Mouse (Mus musculus) forebrain, embryonic 16.5 days (tissue): ENCODE data around the gene Syne1. TPM values are rescaled to one million over a fixed set of nuclear protein-coding genes. Genes with fewer than 3 reads are reported as not detected.
A peak's percentile ranks its signal among the peaks of the same experiment; 100 is the strongest.

Experiments used
- ATAC-seq: fragments of 200-750 bp; cut with Nextera tagmentation; 2 replicates; pipeline ENCODE4 v1.8.0; 2017; ENCODE audit warnings: mild to moderate bottlenecking, moderate library complexity
- H3K27ac ChIP-seq: fragments of 300-500 bp; sonication (generic); 2 replicates; pipeline ENCODE4 v1.5.1; 2014; ENCODE audit warnings: low read length, control low read depth
- H3K27me3 ChIP-seq: fragments of 300-500 bp; sonication (generic); replicated peaks from 2 replicates; pipeline ENCODE4 v1.6.1; 2014; ENCODE audit warnings: low read length; ENCODE audit not compliant: control insufficient read depth, insufficient read depth
- H3K36me3 ChIP-seq: fragments of 300-500 bp; sonication (generic); 2 replicates; pipeline ENCODE4 v1.6.1; 2014; ENCODE audit not compliant: control insufficient read depth, insufficient read depth
- H3K4me1 ChIP-seq: fragments of 300-500 bp; sonication (generic); replicated peaks from 2 replicates; pipeline ENCODE4 v1.6.1; 2014; ENCODE audit warnings: low read length; ENCODE audit not compliant: control insufficient read depth, insufficient read depth
- H3K4me2 ChIP-seq: fragments of 300-500 bp; sonication (generic); 2 replicates; pipeline ENCODE4 v1.6.1; 2014; ENCODE audit warnings: mild to moderate bottlenecking, low read length, control low read depth
- H3K4me3 ChIP-seq: fragments of 300-500 bp; sonication (generic); replicated peaks from 2 replicates; pipeline ENCODE4 v1.5.1; 2014; ENCODE audit warnings: mild to moderate bottlenecking, low read length, control low read depth
- H3K9ac ChIP-seq: fragments of 300-500 bp; sonication (generic); replicated peaks from 2 replicates; pipeline ENCODE4 v1.6.1; 2014; ENCODE audit warnings: low read depth, low read length, control low read depth
- H3K9me3 ChIP-seq: fragments of 300-500 bp; sonication (generic); 2 replicates; pipeline ENCODE4 v1.6.1; 2016; ENCODE audit warnings: low read length; ENCODE audit not compliant: control insufficient read depth
- WGBS: fragments of 180-500 bp; shearing (Covaris S2); extraction: QIAGEN DNeasy Blood & Tissue Kit; methylation state at CpG from one replicate; pipeline ENCODE4 v1.1.7; 2014; 5-methylcytosine and 5-hydroxymethylcytosine counted together
- polyA plus RNA-seq: library from polyadenylated mRNA; unstranded; fragments of >200 nt; fragmentation: Nextera tagmentation; extraction: Ambion mirVana; gene quantifications from 2 replicates; pipeline ENCODE4 v1.2.1, GENCODE M21; 2015

The Syne1 gene
- polyA plus RNA-seq = 5.6 and 7.5 TPM in 2 replicates

- Histone ChIP-seq H3K27ac (peak within 1 kb of the TSS; percentile 56), H3K4me2 (peak within 1 kb of the TSS; percentile 91), H3K36me3 (no peaks in the 10 kb centered on the region), H3K9ac (peak within 1 kb of the TSS; percentile 81), H3K9me3 (no peaks in the 10 kb centered on the region), H3K4me1 (peaks cover 8% of the 10 kb centered on the region), H3K27me3 (no peaks in the 10 kb centered on the region), H3K4me3 (peak within 1 kb of the TSS; percentile 67)
- WGBS = 63% methylated on average over 5 of the region's 5 CpGs
- ATAC-seq = no peak
These were observed at the start of gene Syne1 for GRCm38 (mm10) chr10:5551382-5551781. Gene Syne1, minus strand, starts transcription at chr10:5551482.

GRCm38 (mm10) chr10:5600123-5600522 lies 48.8 kb upstream of the Syne1 start:
- no peak overlapping the region for H3K27ac ChIP-seq
- ATAC-seq = peak; percentile 89
- H3K36me3 ChIP-seq = no peaks in the 10 kb centered on the region

DNA sequence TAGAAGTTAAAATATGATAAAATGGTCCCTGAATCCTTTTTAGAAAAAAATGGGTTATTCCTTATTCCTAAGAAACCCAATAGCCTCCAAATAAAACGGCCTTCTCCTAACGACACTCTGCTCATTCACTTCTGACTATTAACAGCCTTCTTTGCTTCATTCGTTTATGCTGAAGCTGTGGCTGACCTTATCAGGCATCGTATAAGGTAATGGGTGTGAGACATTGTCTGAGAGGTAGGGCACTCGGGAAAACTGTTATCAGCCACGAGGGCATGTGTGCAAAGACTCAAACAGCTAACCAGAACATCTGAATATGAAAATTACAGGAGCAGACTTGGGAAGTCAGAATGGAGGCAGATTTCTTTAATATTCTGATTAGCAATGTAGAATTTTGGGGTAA lies 45.3 kb upstream of the Syne1 start:
- Histone ChIP-seq H3K9me3 (no peaks in the 10 kb centered on the region), H3K4me2 (no peak overlapping the region), H3K4me1 (no peaks in the 10 kb centered on the region), H3K4me3 (no peak overlapping the region), H3K9ac (no peak overlapping the region), H3K27ac (no peak overlapping the region), H3K36me3 (no peaks in the 10 kb centered on the region), H3K27me3 (no peaks in the 10 kb centered on the region)
- no peak for ATAC-seq
- WGBS = 61% methylated on average over 6 of the region's 6 CpGs

More at GRCm38 (mm10) chr10:5600123-5600522, 48.8 kb upstream of the Syne1 start:
- H3K4me3 ChIP-seq = no peak overlapping the region
- H3K9me3 ChIP-seq = no peaks in the 10 kb centered on the region
- no peak overlapping the region for H3K4me2 ChIP-seq
- H3K27me3 ChIP-seq = no peaks in the 10 kb centered on the region
- H3K9ac ChIP-seq = no peak overlapping the region
- 21% methylated on average over 7 of the region's 7 CpGs for WGBS
- H3K4me1 ChIP-seq = no peaks in the 10 kb centered on the region

GRCm38 (mm10) chr10:5594457-5594856 lies 43.2 kb upstream of the Syne1 start:
- Histone ChIP-seq H3K36me3 (no peaks in the 10 kb centered on the region), H3K9me3 (no peaks in the 10 kb centered on the region), H3K4me1 (no peaks in the 10 kb centered on the region), H3K27me3 (no peaks in the 10 kb centered on the region), H3K27ac (no peak overlapping the region), H3K4me3 (no peak overlapping the region), H3K4me2 (no peak overlapping the region), H3K9ac (no peak overlapping the region)
- 73% methylated on average over 5 of the region's 5 CpGs for WGBS
- no peak for ATAC-seq

- Histone ChIP-seq H3K27me3 (no peaks in the 10 kb centered on the region), H3K4me3 (no peak within 1 kb of the TSS), H3K4me2 (no peak within 1 kb of the TSS), H3K4me1 (no peaks in the 10 kb centered on the region), H3K9ac (no peak within 1 kb of the TSS), H3K27ac (no peak within 1 kb of the TSS), H3K36me3 (no peaks in the 10 kb centered on the region), H3K9me3 (no peaks in the 10 kb centered on the region)
- 66% methylated on average over 5 of the region's 5 CpGs for WGBS
- ATAC-seq = no peak
These were observed 42.2 kb upstream of the Syne1 start, which contains the start of gene Myct1 for GRCm38 (mm10) chr10:5593464-5593863. Gene Myct1, plus strand, starts transcription at chr10:5593775.

DNA sequence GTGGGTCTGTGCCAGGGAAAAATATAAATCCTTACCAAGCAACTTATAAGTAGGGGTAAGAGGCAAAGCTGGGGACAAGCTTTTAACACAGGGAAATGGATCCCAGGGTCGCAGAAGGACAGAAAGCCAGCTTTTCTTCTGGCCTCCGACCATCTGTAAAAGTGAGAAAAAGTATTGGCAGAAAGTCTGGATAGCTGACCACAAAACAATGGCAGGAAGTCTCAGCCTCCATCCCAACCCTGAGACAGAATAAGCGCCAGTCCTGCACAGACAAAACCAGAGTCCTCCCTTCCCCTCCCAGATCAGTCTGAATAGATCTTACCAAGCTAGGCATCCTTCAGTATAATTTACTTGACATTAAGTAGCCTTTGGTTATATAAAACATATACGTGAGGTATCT lies 40.7 kb upstream of the Syne1 start:
- H3K27ac ChIP-seq = no peak overlapping the region
- no peaks in the 10 kb centered on the region for H3K4me1 ChIP-seq
- no peak overlapping the region for H3K4me3 ChIP-seq
- ATAC-seq = no peak
- no peak overlapping the region for H3K9ac ChIP-seq
- no peaks in the 10 kb centered on the region for H3K9me3 ChIP-seq
- no peaks in the 10 kb centered on the region for H3K36me3 ChIP-seq
- no peak overlapping the region for H3K4me2 ChIP-seq
- WGBS = 84% methylated on average over 4 of the region's 4 CpGs
- H3K27me3 ChIP-seq = no peaks in the 10 kb centered on the region

DNA sequence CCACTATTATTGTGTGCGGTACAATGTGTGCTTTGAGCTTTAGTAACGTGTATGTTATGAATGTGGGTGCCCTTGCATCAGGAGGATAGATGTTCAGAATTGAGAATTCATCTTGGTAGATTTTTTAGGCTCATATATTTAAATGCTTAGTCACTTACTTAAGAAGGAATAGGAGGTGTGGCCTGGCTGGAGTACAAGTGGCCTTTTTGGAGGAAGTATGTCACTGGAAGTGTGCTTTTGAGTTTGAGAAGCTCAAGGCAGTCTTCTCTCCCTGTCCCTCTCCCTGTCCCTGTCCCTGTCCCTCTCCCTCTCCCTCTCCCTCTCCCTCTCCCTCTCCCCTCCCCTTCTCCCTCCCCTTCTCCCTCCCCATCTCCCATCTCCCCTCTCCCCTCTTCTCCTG lies 39.8 kb upstream of the Syne1 start:
- 85% methylated on average over 2 of the region's 2 CpGs for WGBS

DNA sequence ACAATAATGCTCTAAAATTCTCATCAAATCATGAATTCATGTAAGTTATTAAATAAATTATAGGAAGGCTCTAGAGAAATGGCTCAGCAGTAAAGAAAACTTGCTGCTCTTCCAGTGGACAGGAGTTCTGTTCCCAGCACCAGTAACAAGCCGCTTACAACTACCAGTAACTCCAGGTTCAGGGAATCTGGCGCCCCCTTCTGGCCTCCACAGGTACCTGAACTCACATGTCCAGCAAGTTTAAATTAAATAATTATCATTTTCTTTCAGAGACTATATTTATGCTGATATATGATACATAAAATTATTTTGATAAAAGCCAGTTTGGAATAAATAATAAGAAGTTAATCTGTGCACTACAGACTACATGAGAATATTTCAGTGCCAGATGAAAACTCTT lies 22.0 kb upstream of the Syne1 start:
- WGBS = 47% methylated on average over 2 of the region's 2 CpGs
- no peaks in the 10 kb centered on the region for H3K36me3 ChIP-seq
- no peaks in the 10 kb centered on the region for H3K4me1 ChIP-seq
- no peaks in the 10 kb centered on the region for H3K9me3 ChIP-seq
- no peak overlapping the region for H3K4me3 ChIP-seq
- ATAC-seq = no peak
- no peaks in the 10 kb centered on the region for H3K27me3 ChIP-seq
- H3K4me2 ChIP-seq = no peak overlapping the region
- H3K27ac ChIP-seq = no peak overlapping the region
- H3K9ac ChIP-seq = no peak overlapping the region

More for the DNA sequence above, 39.8 kb upstream of the Syne1 start:
- no peak overlapping the region for H3K4me2 ChIP-seq
- no peaks in the 10 kb centered on the region for H3K4me1 ChIP-seq
- H3K36me3 ChIP-seq = no peaks in the 10 kb centered on the region
- no peak overlapping the region for H3K27ac ChIP-seq
- H3K9ac ChIP-seq = no peak overlapping the region
- no peaks in the 10 kb centered on the region for H3K27me3 ChIP-seq
- ATAC-seq = no peak
- no peak overlapping the region for H3K4me3 ChIP-seq
- no peaks in the 10 kb centered on the region for H3K9me3 ChIP-seq

DNA sequence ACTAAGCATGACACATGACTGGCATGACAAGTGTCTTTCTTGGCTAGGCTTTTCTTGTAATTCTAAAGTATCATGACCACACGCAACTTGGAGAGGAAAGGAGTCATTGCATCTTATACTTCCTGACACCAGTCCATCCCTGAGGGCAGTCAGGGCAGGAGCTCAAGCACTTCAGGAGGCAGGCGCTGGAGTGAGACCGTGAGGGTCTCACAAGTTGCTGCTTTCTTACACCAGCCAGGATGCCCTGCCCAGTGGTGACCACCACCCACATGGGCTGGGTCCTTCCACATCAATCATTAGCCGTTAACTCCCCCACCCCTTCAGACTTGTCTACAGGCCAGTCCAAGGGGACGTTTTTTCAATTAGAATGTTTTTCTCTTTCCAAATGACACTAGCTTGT lies 20.1 kb upstream of the Syne1 start:
- ATAC-seq = no peak
- WGBS = 85% methylated on average over 5 of the region's 5 CpGs
- no peaks in the 10 kb centered on the region for H3K27me3 ChIP-seq

DNA sequence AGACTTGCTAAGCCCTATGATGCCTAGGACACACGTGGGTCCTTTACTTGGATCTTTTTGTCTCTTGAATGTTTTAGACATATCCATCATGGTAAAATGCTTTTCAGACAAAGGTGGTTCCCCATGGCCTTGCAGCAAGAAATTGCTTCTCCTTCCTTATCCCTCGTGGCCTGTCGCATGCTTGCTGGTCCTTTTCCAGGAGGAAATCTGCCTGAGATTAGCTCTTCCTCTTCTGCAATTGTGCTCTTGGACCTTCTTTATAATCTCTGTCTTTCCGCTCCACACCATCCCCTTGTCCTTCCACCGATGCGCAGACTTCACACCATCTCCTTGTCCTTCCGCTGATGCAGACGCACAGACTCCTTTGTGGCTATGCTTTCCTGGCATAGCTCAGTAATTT lies 18.8 kb upstream of the Syne1 start:
- Histone ChIP-seq H3K4me2 (no peak overlapping the region), H3K9me3 (no peaks in the 10 kb centered on the region), H3K36me3 (no peaks in the 10 kb centered on the region), H3K4me3 (no peak overlapping the region), H3K27me3 (no peaks in the 10 kb centered on the region), H3K4me1 (no peaks in the 10 kb centered on the region), H3K9ac (no peak overlapping the region), H3K27ac (no peak overlapping the region)
- 88% methylated on average over 8 of the region's 8 CpGs for WGBS
- ATAC-seq = no peak

More for the DNA sequence above, 20.1 kb upstream of the Syne1 start:
- H3K27ac ChIP-seq = no peak overlapping the region
- no peaks in the 10 kb centered on the region for H3K36me3 ChIP-seq
- no peak overlapping the region for H3K4me2 ChIP-seq
- no peaks in the 10 kb centered on the region for H3K9me3 ChIP-seq
- no peaks in the 10 kb centered on the region for H3K4me1 ChIP-seq
- H3K4me3 ChIP-seq = no peak overlapping the region
- no peak overlapping the region for H3K9ac ChIP-seq
